In genomic region chr19:19347017-19347416, GRCm38 (mm10) we compare ENCODE assay signal across 11 mouse cellular contexts.
A peak's percentile ranks its signal among the peaks of the same experiment; 100 is the strongest.
DNase-seq lines count a peak whose midpoint lies in the region; ATAC-seq and TF ChIP-seq lines count a peak whose summit lies in the region.
"Had no signal": no experiment of that assay in that cellular context is flagged by ENCODE, and none has a peak within 500 bp of the region (broad histone marks: within the 10 kb centered on the region; RNA-seq: fewer than 3 reads in every experiment).

No protein-coding gene starts in this region.

- no peak overlapping the region for H3K4me3 ChIP-seq in cerebellum, adult 2 months (replicated peaks; ENCODE audit: insufficient read depth, low read depth, low read length)
- H3K4me3 ChIP-seq in kidney, embryonic 16.5 days (ENCODE audit: low read length), result no peak overlapping the region
- no peak overlapping the region for H3K4me3 ChIP-seq in stomach, postnatal 0 days (ENCODE audit: low read depth, low read length)
- H3K4me3 ChIP-seq: erythroblast, embryonic 14.5 days; kidney, embryonic 15.5 days; limb, embryonic 15.5 days had no signal

- H3K9me3 ChIP-seq in kidney, embryonic 16.5 days (ENCODE audit: low read length), result no peaks in the 10 kb centered on the region
- no peaks in the 10 kb centered on the region for H3K9me3 ChIP-seq in stomach, postnatal 0 days (ENCODE audit: control insufficient read depth, low read length)
- H3K9me3 ChIP-seq: kidney, embryonic 15.5 days; limb, embryonic 15.5 days had no signal

- DNase-seq in cerebellum, adult 2 months, result no peak
- no peak for DNase-seq in cerebellum, postnatal 36 days
- peak; percentile 15 for DNase-seq in kidney, adult 9 months
- DNase-seq in right cerebral cortex, postnatal 14 days, result peak; percentile 11
- no peak for DNase-seq in right cerebral cortex, postnatal 10 days (ENCODE audit: low spot score in 2 of 2)
- DNase-seq in stomach, postnatal 0 days (ENCODE audit: low spot score), result no peak
- DNase-seq in neural tube, embryonic 10.5 days (ENCODE audit: extremely low spot score, low spot score), result no peak

- no peaks in the 10 kb centered on the region; the same call in 1 of the 2 replicates for H3K27me3 ChIP-seq in cerebellum, adult 2 months (ENCODE audit: control insufficient read depth, insufficient read depth, low read length)
- no peaks in the 10 kb centered on the region for H3K27me3 ChIP-seq in kidney, embryonic 16.5 days (ENCODE audit: insufficient read depth, low read length)
- H3K27me3 ChIP-seq in stomach, postnatal 0 days (ENCODE audit: control insufficient read depth, insufficient read depth, low read length), result no peaks in the 10 kb centered on the region
- H3K27me3 ChIP-seq: kidney, embryonic 15.5 days; limb, embryonic 15.5 days had no signal

- TF ChIP-seq CTCF in cerebellum, adult 2 months (IDR thresholded peaks at IDR 0.05; ENCODE audit: borderline replicate concordance, insufficient read depth, low read depth, low read length), result 0 out of 2 replicates have a peak, but pooled peaks have one; percentile 9
- TF ChIP-seq CTCF in stomach, postnatal 0 days (IDR thresholded peaks at IDR 0.05; ENCODE audit: low read depth), result peak; percentile 53

- H3K4me2 ChIP-seq in kidney, embryonic 16.5 days (replicated peaks; ENCODE audit: low read depth, low read length), result no peak overlapping the region
- no peak overlapping the region for H3K4me2 ChIP-seq in stomach, postnatal 0 days (replicated peaks; ENCODE audit: low read depth)
- H3K4me2 ChIP-seq: kidney, embryonic 15.5 days; limb, embryonic 15.5 days had no signal

- 58% methylated on average over 2 of the region's 2 CpGs for WGBS in cerebellum, adult 2 months
- WGBS in kidney, embryonic 16.5 days, result 46% methylated on average over 2 of the region's 2 CpGs
- 47% methylated on average over 2 of the region's 2 CpGs for WGBS in stomach, postnatal 0 days

- no peak for TF ChIP-seq POLR2A in cerebellum, adult 2 months (IDR thresholded peaks at IDR 0.05; ENCODE audit: borderline replicate concordance, insufficient read depth, low read length)

- H3K9ac ChIP-seq in kidney, embryonic 16.5 days (replicated peaks; ENCODE audit: low read length), result no peak overlapping the region
- H3K9ac ChIP-seq in stomach, postnatal 0 days (ENCODE audit: low read length), result no peak overlapping the region
- H3K9ac ChIP-seq: kidney, embryonic 15.5 days; limb, embryonic 15.5 days had no signal

- no peaks in the 10 kb centered on the region for H3K36me3 ChIP-seq in kidney, embryonic 16.5 days (ENCODE audit: insufficient read depth, low read length)
- H3K36me3 ChIP-seq in stomach, postnatal 0 days (ENCODE audit: control insufficient read depth, insufficient read depth, low read length), result no peaks in the 10 kb centered on the region
- H3K36me3 ChIP-seq: kidney, embryonic 15.5 days; limb, embryonic 15.5 days had no signal

- no peak overlapping the region for H3K27ac ChIP-seq in cerebellum, adult 2 months (ENCODE audit: insufficient read depth, low read length)
- no peak overlapping the region for H3K27ac ChIP-seq in kidney, embryonic 16.5 days (ENCODE audit: low read length)
- H3K27ac ChIP-seq in stomach, postnatal 0 days (replicated peaks), result no peak overlapping the region
- H3K27ac ChIP-seq: kidney, embryonic 15.5 days; limb, embryonic 15.5 days had no signal

- H3K4me1 ChIP-seq in cerebellum, adult 2 months (ENCODE audit: control insufficient read depth, insufficient read depth, low read length), result peaks cover 2% of the 10 kb centered on the region; the same call in 1 of the 2 replicates
- no peaks in the 10 kb centered on the region for H3K4me1 ChIP-seq in kidney, embryonic 16.5 days (ENCODE audit: insufficient read depth, low read length)
- H3K4me1 ChIP-seq in stomach, postnatal 0 days (replicated peaks; ENCODE audit: control insufficient read depth, insufficient read depth), result no peaks in the 10 kb centered on the region
- H3K4me1 ChIP-seq: kidney, embryonic 15.5 days; limb, embryonic 15.5 days had no signal

- no peak for TF ChIP-seq EP300 in stomach, postnatal 0 days (optimal IDR thresholded peaks at IDR 0.05)

- no peak for ATAC-seq in kidney, embryonic 16.5 days (ENCODE audit: low FRiP score, low TSS enrichment)
- no peak for ATAC-seq in stomach, postnatal 0 days (ENCODE audit: low FRiP score, low TSS enrichment)

Comparison
In these comparisons a context has a peak if more than half of its experiments do, and no peak if none do; other contexts are left out.
1. DNase-seq: peak in kidney, adult 9 months (single experiment) and right cerebral cortex, postnatal 14 days (single experiment); none in cerebellum, adult 2 months (0 of 2), cerebellum, postnatal 36 days (0 of 2), right cerebral cortex, postnatal 10 days (0 of 2), stomach, postnatal 0 days (single experiment) and neural tube, embryonic 10.5 days (single experiment).